Mouse (Mus musculus) large intestine, adult 2 months (tissue): ENCODE measurements around the gene Kidins220. TPM values are rescaled to one million over a fixed set of nuclear protein-coding genes. Genes with fewer than 3 reads are reported as not detected.

Experiments used
- DNase-seq: peaks from one replicate; pipeline ENCODE4 v3.0.0-alpha.2; 2012; ENCODE audit warnings: low read depth, low spot score
- WGBS: fragments of 180-500 bp; shearing (Covaris S2); methylation state at CpG from one replicate; pipeline ENCODE4 v1.1.7; 2018; 5-methylcytosine and 5-hydroxymethylcytosine counted together
- polyA plus RNA-seq: library from polyadenylated mRNA; depleted of rRNA; stranded (reverse); fragments of >200 nt; gene quantifications from 2 replicates; pipeline ENCODE4 v1.2.3, GENCODE M21; 2012

The Kidins220 gene
- polyA plus RNA-seq, 1 experiment, result 8.7 TPM

DNA sequence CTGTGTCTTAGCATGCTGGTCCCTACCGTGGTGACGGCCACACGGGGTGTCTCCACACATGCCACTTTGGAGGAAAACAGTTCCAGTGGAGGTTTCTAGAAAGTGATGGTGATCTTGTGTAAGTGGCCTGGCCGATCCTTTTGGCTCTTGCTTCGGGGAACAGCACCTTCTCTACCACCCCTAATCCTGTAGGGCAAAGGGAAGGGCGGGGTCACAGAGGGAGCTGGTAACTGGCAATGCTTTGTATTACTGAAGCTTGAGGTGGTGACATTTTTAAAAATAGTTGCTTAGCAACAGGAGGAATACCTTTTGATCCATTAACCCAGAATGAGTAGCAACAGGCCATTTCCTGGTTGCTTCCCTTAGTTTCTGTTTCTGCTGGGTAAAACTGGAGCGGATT is 12.9 kb upstream of the Kidins220 start:
- DNase-seq, result no peak
- 74% methylated on average over 7 of the region's 7 CpGs for WGBS

GRCm38 (mm10) chr12:24962362-24962967 is 12.3 kb upstream of the Kidins220 start:
- DNase-seq, result no peak
- 82% methylated on average over 11 of the region's 11 CpGs for WGBS

- no peak for DNase-seq
- 71% methylated on average over 13 of the region's 13 CpGs for WGBS
These were observed 11.2 kb upstream of the Kidins220 start for GRCm38 (mm10) chr12:24963393-24964022.

GRCm38 (mm10) chr12:24965406-24965805 is 9.3 kb upstream of the Kidins220 start:
- WGBS, result 78% methylated on average over 6 of the region's 6 CpGs
- DNase-seq, result no peak

DNA sequence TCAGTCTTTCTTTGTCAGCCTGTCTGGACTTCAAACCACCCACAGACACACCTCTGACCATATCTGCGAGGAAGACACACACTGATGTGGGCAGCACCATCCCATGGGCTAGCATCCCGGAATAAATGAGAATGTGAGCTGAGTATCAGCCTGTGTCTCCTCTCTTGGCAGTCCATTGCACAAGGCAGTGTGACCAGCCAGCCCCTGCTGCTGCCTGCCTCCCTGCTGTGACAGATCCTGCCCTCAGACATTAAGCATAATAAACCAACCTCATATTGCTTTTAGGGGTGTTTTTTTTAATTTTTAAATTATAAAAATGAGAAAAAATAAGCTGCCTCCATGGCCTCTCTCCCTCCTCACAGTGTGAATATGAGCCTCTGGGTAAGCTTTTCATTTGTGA is 8.7 kb upstream of the Kidins220 start:
- WGBS, result 88% methylated on average over 2 of the region's 2 CpGs

DNA sequence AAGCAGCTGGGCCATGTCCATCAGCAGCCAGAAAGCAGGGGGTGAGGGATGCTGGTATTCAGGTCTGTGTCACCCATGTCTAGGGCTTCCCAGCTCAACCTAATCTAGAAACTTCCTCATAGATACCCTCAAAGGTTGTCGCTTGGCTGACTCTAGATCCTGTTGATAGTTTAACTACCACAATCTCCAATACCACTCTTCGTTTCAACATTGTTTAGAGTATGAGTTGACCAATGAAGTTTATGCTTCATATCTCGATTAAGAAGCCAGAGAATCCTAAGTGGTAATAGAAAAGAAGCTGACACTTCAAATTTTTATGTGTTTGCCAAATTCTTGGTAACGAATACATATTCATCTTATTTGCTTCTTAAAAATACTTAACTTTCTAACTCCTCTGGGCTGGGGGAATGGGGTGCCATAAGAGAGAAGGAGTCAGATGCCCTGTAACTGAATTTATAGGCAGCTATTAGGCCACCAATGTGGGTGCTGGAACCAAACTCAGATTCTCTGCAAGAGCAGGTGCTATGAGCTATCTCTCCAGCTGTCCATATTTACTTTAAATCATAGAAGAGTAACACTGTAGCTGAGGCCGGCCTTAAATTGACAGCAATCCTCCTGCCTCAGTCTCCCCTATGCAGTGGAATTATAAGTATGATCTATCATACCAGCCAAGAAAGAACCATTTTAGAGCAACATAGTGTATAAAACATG is 3.1 kb upstream of the Kidins220 start:
- 85% methylated on average over 5 of the region's 5 CpGs for WGBS

More for the DNA sequence above, 8.7 kb upstream of the Kidins220 start:
- no peak for DNase-seq

DNA sequence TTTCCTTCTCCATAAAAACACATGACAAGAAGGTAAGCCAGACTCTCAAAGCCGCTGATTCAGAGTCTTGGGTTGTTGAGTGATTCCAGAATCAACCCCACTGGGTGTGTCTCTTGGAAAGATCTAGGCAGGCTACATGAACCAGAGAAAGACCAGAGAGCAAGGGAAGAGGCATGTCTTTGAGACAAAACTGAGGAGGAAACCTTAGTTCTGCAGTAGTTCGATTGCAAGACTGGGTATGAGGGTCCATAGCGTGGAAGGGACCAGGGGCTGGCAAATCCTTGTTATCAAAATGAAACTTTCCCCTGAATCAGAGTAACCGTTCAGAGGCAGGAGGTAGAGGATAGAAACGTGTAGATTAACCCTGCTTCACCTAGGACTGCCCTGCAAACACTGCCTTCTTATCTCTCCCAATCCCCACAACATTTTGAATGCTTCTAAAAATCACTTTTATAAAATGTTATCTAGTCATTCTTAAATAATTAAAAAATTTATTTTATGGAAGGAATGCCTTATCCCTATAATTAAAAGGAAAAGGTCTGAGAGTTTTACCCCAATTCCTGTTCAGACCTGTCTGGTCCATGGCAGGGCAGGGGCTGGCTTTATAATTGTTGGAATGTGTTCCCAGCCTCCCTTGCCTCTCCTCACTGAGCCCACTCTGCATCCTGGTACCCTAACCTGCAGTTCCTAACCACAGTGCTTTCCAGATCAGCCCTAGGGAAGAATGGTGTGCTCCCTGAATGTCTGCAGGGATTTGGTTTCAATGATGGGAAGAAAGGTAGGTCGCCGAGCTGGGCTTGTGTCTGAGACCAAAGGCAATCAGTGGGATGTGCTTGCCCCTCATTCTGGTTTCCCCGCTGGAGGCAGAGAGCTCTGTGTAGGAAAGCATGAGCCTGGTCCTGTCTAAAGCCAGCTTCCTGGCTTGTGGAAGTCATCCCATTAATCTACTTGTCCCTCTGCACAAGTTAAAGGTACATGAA is 2.1 kb upstream of the Kidins220 start:
- 77% methylated on average over 8 of the region's 8 CpGs for WGBS
- DNase-seq, result no peak

More for the DNA sequence above, 3.1 kb upstream of the Kidins220 start:
- no peak for DNase-seq

DNA sequence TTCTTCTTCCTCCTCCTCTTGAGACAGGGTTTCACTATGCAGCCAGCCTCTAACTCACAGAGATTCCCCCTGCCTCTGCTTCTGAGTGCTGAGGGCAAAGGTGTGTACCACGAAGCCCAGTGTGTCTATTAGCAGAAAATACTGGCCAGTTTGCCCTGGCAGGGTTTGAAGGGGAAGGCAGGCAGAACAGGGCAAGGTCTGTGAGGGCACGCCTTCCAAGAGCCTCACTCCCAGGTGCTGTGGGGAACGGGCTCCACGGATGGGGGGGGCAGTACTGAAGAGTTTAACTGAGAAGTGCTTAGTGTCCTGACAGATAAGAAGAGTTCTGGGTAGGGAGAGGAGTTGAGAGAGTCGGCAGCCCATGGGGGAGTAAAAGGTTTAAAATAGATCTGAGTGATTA is 1.1 kb upstream of the Kidins220 start:
- DNase-seq, result no peak
- WGBS, result 38% methylated on average over 5 of the region's 5 CpGs

GRCm38 (mm10) chr12:24975115-24975733 is 499 bp downstream of the Kidins220 start:
- peak; percentile 33 for DNase-seq
- under 1% methylated on average over 27 of the region's 31 CpGs for WGBS

DNA sequence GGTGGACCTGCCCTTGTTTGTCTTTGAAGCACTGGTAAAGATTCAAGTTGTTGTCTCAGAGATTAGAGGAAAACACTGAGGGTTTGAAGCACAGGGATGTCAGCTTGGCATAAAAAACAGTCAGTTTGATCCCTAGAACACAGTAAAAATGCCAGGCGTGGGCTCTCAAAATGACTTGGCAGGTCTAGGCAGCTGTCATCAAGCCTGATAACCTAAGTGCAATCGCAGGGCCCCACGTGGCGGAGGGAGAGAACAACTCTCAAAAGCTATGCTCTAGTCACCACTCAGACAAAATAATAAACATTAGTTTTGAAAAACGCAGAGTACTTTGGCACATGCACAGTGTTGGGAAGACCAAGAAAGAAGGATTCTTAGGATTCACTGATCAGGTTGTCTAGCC is 10.5 kb downstream of the Kidins220 start:
- 76% methylated on average over 5 of the region's 5 CpGs for WGBS
- no peak for DNase-seq

DNA sequence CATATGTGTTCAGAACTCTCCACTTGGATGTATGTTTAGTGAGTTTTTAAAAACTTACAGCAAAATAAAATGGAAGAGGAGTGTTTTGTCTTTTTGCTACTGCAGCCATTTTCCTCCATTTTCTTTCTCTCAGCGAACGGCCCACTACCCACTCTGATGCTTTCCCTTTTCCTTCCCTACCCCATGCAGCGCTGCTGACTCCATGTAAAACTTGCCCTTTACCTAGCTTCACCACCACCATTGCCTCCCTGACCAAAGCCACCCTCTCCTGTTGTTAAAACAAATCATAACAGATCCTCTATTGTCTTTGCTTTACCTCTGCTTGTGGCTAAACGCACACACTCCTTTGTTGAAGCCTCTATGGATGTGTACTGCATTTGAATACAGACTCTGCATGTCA is 20.6 kb downstream of the Kidins220 start:
- no peak for DNase-seq
- WGBS, result 93% methylated on average over 4 of the region's 4 CpGs

DNA sequence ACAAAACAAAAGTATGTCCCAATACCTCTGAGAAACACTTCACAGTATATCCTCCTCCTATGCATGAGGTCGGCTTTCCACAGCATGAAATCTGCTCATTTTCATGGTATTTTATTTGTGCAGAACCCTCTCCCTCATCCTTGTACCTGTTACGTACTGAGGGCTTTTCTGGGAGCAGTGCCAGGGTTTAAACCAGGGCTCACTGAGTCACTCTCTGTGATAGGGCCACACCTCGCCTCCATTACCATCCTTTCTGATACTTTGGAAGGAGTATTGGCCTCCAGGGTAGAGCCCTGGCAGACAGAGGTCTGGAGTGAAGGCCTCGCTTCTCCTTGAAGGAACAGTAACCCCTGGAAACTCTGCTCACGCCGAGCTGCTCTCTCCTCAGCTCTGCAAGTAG is 30.6 kb downstream of the Kidins220 start:
- 41% methylated on average over 6 of the region's 6 CpGs for WGBS
- peak; percentile 13 for DNase-seq

- WGBS, result 93% methylated on average over 9 of the region's 9 CpGs
- DNase-seq, result no peak
These were observed 35.2 kb downstream of the Kidins220 start for GRCm38 (mm10) chr12:25009957-25010356.

GRCm38 (mm10) chr12:25010416-25010815 is 35.7 kb downstream of the Kidins220 start:
- 86% methylated on average over 1 of the region's 1 CpGs for WGBS
- DNase-seq, result no peak

GRCm38 (mm10) chr12:25011733-25012367 is 37.1 kb downstream of the Kidins220 start:
- DNase-seq, result peak; percentile 61
- 28% methylated on average over 15 of the region's 15 CpGs for WGBS

- 30% methylated on average over 13 of the region's 13 CpGs for WGBS
- DNase-seq, result peak; percentile 75
These were observed 38.1 kb downstream of the Kidins220 start for GRCm38 (mm10) chr12:25012555-25013540.

GRCm38 (mm10) chr12:25014307-25014927 is 39.7 kb downstream of the Kidins220 start:
- 77% methylated on average over 5 of the region's 5 CpGs for WGBS
- DNase-seq, result no peak
